Mouse (Mus musculus) neutrophil, adult 5-6 weeks (primary cell): ENCODE measurements around the gene Herpud1. TPM values are rescaled to one million over a fixed set of nuclear protein-coding genes. Genes with fewer than 3 reads are reported as not detected.

Experiments used
- ATAC-seq: fragments of 151-379, 151-347 bp; 2 replicates; pipeline ENCODE4 v1.8.0; 2017; ENCODE audit warnings: mild to moderate bottlenecking, moderate TSS enrichment; ENCODE audit not compliant: insufficient number of reproducible peaks, poor library complexity, low FRiP score, severe bottlenecking; ENCODE audit errors: extremely low read depth
- total RNA-seq: library from RNA; stranded (forward); fragments of 200-1000 nt; gene quantifications from 2 replicates; pipeline ENCODE4 v1.2.3, GENCODE M21; 2017

The Herpud1 gene
- total RNA-seq, 1 experiment from 2014 or later, result 154 TPM

GRCm38 (mm10) chr8:94436900-94437299, 50.7 kb downstream of the Herpud1 start:
- ATAC-seq, result no peak

- no peak for ATAC-seq
Observed at GRCm38 (mm10) chr8:94438659-94439058, 52.4 kb downstream of the Herpud1 start.

- no peak for ATAC-seq
Observed at GRCm38 (mm10) chr8:94439691-94440090, 53.5 kb downstream of the Herpud1 start.

GRCm38 (mm10) chr8:94440389-94440788, 54.2 kb downstream of the Herpud1 start:
- ATAC-seq, result no peak

GRCm38 (mm10) chr8:94441686-94442085, 55.4 kb downstream of the Herpud1 start:
- no peak for ATAC-seq

GRCm38 (mm10) chr8:94443153-94443552, 56.9 kb downstream of the Herpud1 start:
- ATAC-seq, result 0 out of 2 replicates have a peak, but pooled peaks have one; percentile 19

GRCm38 (mm10) chr8:94444480-94444879, 58.2 kb downstream of the Herpud1 start:
- ATAC-seq, result no peak

Other genes starting within 250 kb of the Herpud1 start
- gene Mt4, start 249.2 kb upstream of the Herpud1 start, total RNA-seq, result not detected in 2 replicates
- not detected in 2 replicates for gene Mt3, start 233.8 kb upstream of the Herpud1 start, total RNA-seq
- gene Mt2, start 213.8 kb upstream of the Herpud1 start, total RNA-seq, result not detected in 2 replicates
- gene Mt1, start 207.4 kb upstream of the Herpud1 start, total RNA-seq, result 5.2 TPM in 1 of 2 replicates, not detected in the other
- gene Nup93, start 171.9 kb upstream of the Herpud1 start, total RNA-seq, result 13.6 and 14.1 TPM in 2 replicates
- 0.86 and 3.1 TPM in 2 replicates for gene Slc12a3, start 57.2 kb upstream of the Herpud1 start, total RNA-seq
- 64.4 and 66.7 TPM in 2 replicates for gene Nlrc5, start 47.9 kb downstream of the Herpud1 start, total RNA-seq
- 35.5 and 37.4 TPM in 2 replicates for gene Cpne2, start 146.6 kb downstream of the Herpud1 start, total RNA-seq
- 38.4 and 44.0 TPM in 2 replicates for gene Rspry1, start 215.5 kb downstream of the Herpud1 start, total RNA-seq
- gene Fam192a, start 215.6 kb downstream of the Herpud1 start, total RNA-seq, result 87.2 and 119 TPM in 2 replicates